Mouse (Mus musculus): ENCODE measurements around the gene Nr1i3. TPM values are rescaled to one million over a fixed set of nuclear protein-coding genes. Genes with fewer than 3 reads are reported as not detected.

Gene Nr1i3
- polyA plus RNA-seq, 1 experiment = not detected

GRCm38 (mm10) chr1:171223168-171223567 lies 9.4 kb downstream of the Nr1i3 start:
- no peaks in the 10 kb centered on the region for H3K9me3 ChIP-seq (ENCODE audit: control insufficient read depth, low read length)
- TF ChIP-seq TAL1 (IDR thresholded peaks at IDR 0.05; ENCODE audit: low read length) (no peak), GATA1 (IDR thresholded peaks at IDR 0.05; ENCODE audit: low read length) (no peak)
- peak overlapping the region; percentile 79 for H3K4me3 ChIP-seq (replicated peaks)
- H3K4me1 ChIP-seq (ENCODE audit: control insufficient read depth) = peaks cover 27% of the 10 kb centered on the region
- peaks cover 21% of the 10 kb centered on the region for H3K36me3 ChIP-seq (ENCODE audit: control insufficient read depth)
- no peaks in the 10 kb centered on the region; the same call in 1 of the 2 replicates for H3K27me3 ChIP-seq (ENCODE audit: control insufficient read depth)

GRCm38 (mm10) chr1:171223796-171224195 lies 10.0 kb downstream of the Nr1i3 start:
- Histone ChIP-seq H3K9me3 (ENCODE audit: control insufficient read depth, low read length) (no peaks in the 10 kb centered on the region), H3K4me3 (replicated peaks) (no peak overlapping the region), H3K27me3 (ENCODE audit: control insufficient read depth) (no peaks in the 10 kb centered on the region; the same call in 1 of the 2 replicates), H3K36me3 (ENCODE audit: control insufficient read depth) (peaks cover 17% of the 10 kb centered on the region), H3K4me1 (ENCODE audit: control insufficient read depth) (peaks cover 27% of the 10 kb centered on the region)
- no peak for TF ChIP-seq TAL1 (IDR thresholded peaks at IDR 0.05; ENCODE audit: low read length)
- TF ChIP-seq GATA1 (IDR thresholded peaks at IDR 0.05; ENCODE audit: low read length) = no peak

DNA sequence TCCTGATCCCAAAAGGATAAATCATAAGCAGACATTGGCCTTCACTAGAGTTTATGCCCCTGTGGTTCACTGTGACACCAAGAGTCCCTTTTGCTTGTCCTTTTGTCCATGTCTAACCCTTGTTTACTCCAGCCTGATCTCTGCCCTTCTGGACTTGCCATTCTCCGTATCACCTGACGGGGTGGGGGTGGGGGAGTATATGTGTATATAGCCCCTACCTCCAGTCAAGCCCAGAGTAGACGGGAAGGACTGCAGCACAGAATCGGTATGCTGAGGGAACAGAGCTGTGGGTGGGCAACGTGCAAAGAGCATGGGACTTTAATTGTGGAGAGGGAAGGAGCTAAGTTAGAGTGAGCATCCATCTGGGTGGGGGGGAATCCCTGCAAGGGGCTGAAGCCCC lies 11.1 kb downstream of the Nr1i3 start, which contains the start of gene Apoa2:
Apoa2 (plus strand) TSS at position 198 of the 400 bp plus-strand sequence.
- TF ChIP-seq TAL1 (IDR thresholded peaks at IDR 0.05; ENCODE audit: low read length) (no peak), GATA1 (IDR thresholded peaks at IDR 0.05; ENCODE audit: low read length) (no peak)
- Histone ChIP-seq H3K4me1 (ENCODE audit: control insufficient read depth) (peaks cover 27% of the 10 kb centered on the region), H3K4me3 (replicated peaks) (peak within 1 kb of the TSS; percentile 52), H3K9me3 (ENCODE audit: control insufficient read depth, low read length) (no peaks in the 10 kb centered on the region), H3K27me3 (ENCODE audit: control insufficient read depth) (no peaks in the 10 kb centered on the region; the same call in 1 of the 2 replicates), H3K36me3 (ENCODE audit: control insufficient read depth) (peaks cover 8% of the 10 kb centered on the region)

- Histone ChIP-seq H3K9me3 (ENCODE audit: control insufficient read depth, low read length) (no peaks in the 10 kb centered on the region), H3K4me1 (ENCODE audit: control insufficient read depth) (peaks cover 16% of the 10 kb centered on the region), H3K4me3 (replicated peaks) (no peak overlapping the region), H3K27me3 (ENCODE audit: control insufficient read depth) (no peaks in the 10 kb centered on the region; the same call in 1 of the 2 replicates), H3K36me3 (ENCODE audit: control insufficient read depth) (no peaks in the 10 kb centered on the region; the same call in 1 of the 2 replicates)
- TF ChIP-seq TAL1 (IDR thresholded peaks at IDR 0.05; ENCODE audit: low read length) (no peak), GATA1 (IDR thresholded peaks at IDR 0.05; ENCODE audit: low read length) (no peak)
These were observed 13.0 kb downstream of the Nr1i3 start for GRCm38 (mm10) chr1:171226780-171227179.

GRCm38 (mm10) chr1:171227879-171228278 lies 14.1 kb downstream of the Nr1i3 start:
- no peaks in the 10 kb centered on the region for H3K9me3 ChIP-seq (ENCODE audit: control insufficient read depth, low read length)
- no peaks in the 10 kb centered on the region; the same call in 1 of the 2 replicates for H3K36me3 ChIP-seq (ENCODE audit: control insufficient read depth)
- peaks cover 20% of the 10 kb centered on the region for H3K4me1 ChIP-seq (ENCODE audit: control insufficient read depth)
- TF ChIP-seq TAL1 (IDR thresholded peaks at IDR 0.05; ENCODE audit: low read length) = no peak
- no peak for TF ChIP-seq GATA1 (IDR thresholded peaks at IDR 0.05; ENCODE audit: low read length)
- no peaks in the 10 kb centered on the region; the same call in 1 of the 2 replicates for H3K27me3 ChIP-seq (ENCODE audit: control insufficient read depth)
- no peak overlapping the region for H3K4me3 ChIP-seq (replicated peaks)

- H3K4me1 ChIP-seq (ENCODE audit: control insufficient read depth) = peaks cover 30% of the 10 kb centered on the region
- TF ChIP-seq GATA1 (IDR thresholded peaks at IDR 0.05; ENCODE audit: low read length) (no peak), TAL1 (IDR thresholded peaks at IDR 0.05; ENCODE audit: low read length) (no peak)
- no peaks in the 10 kb centered on the region; the same call in 1 of the 2 replicates for H3K27me3 ChIP-seq (ENCODE audit: control insufficient read depth)
- H3K4me3 ChIP-seq (replicated peaks) = no peak overlapping the region
- H3K36me3 ChIP-seq (ENCODE audit: control insufficient read depth) = peaks cover 13% of the 10 kb centered on the region
- no peaks in the 10 kb centered on the region for H3K9me3 ChIP-seq (ENCODE audit: control insufficient read depth, low read length)
These were observed 16.0 kb downstream of the Nr1i3 start for GRCm38 (mm10) chr1:171229750-171230149.

DNA sequence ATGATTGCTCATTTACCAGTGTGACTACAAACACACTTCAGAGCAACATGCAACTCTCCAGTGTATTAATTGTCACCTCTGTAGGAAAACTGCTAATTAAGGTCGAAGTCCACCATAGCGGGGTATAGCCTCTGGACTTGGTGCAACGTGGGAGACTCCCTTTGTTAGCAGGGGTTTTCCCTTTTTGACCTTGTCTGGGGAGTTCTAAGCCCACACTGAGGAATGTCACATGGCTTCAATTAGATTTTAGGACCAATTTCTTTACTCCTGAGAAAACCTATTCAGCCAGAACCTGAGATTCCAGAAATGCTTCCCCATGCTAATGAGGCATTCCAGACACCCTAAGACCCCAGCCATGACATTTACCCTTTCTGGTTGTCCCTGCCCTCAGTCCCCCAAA lies 16.4 kb downstream of the Nr1i3 start:
- Histone ChIP-seq H3K9me3 (ENCODE audit: control insufficient read depth, low read length) (no peaks in the 10 kb centered on the region), H3K4me3 (replicated peaks) (no peak overlapping the region), H3K36me3 (ENCODE audit: control insufficient read depth) (peaks cover 17% of the 10 kb centered on the region), H3K4me1 (ENCODE audit: control insufficient read depth) (peaks cover 30% of the 10 kb centered on the region), H3K27me3 (ENCODE audit: control insufficient read depth) (no peaks in the 10 kb centered on the region; the same call in 1 of the 2 replicates)
- no peak for TF ChIP-seq GATA1 (IDR thresholded peaks at IDR 0.05; ENCODE audit: low read length)
- TF ChIP-seq TAL1 (IDR thresholded peaks at IDR 0.05; ENCODE audit: low read length) = no peak

DNA sequence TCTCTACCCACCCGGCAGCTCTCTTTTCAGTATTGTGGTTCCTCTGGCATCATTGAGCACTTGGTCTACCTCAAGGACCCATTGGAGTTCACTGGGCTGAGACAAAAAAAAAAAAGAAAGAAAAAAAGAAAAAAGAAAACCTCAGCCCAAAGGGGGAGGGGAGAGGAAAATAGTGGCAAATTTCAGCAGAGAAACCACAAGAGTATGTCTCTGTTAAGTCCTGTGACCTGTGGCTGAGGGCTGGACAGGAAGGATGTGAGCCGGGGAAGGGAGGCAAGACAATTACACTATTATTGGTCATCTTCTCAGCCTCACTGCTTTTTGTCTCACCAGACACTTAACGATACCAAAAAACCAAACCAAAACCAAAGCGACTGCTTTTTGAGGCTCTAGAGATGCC lies 18.1 kb downstream of the Nr1i3 start:
- Histone ChIP-seq H3K9me3 (ENCODE audit: control insufficient read depth, low read length) (no peaks in the 10 kb centered on the region), H3K4me3 (replicated peaks) (no peak overlapping the region), H3K27me3 (ENCODE audit: control insufficient read depth) (no peaks in the 10 kb centered on the region), H3K4me1 (ENCODE audit: control insufficient read depth) (peaks cover 30% of the 10 kb centered on the region), H3K36me3 (ENCODE audit: control insufficient read depth) (peaks cover 32% of the 10 kb centered on the region)
- TF ChIP-seq GATA1 (IDR thresholded peaks at IDR 0.05; ENCODE audit: low read length) (no peak), TAL1 (IDR thresholded peaks at IDR 0.05; ENCODE audit: low read length) (no peak)

DNA sequence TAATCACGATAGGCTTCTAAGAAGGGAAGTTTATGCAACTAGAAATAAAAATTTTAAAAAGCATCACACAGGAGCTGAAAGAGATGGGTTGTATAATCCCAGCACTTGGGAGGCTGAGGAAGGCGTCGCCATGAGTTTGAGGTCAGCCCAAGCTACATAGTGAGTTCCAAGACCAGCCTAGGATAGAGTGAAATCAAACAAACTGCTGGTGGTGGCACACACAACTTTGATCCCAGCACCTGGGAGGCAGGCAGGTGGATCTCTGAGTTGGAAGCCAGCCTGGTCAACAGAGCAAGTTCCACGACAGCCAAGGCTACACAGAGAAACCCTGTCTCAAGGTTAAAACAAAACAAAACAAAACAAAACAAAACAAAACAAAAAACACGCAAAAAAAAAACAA lies 18.6 kb downstream of the Nr1i3 start:
- Histone ChIP-seq H3K4me3 (replicated peaks) (no peak overlapping the region), H3K36me3 (ENCODE audit: control insufficient read depth) (peaks cover 37% of the 10 kb centered on the region), H3K9me3 (ENCODE audit: control insufficient read depth, low read length) (no peaks in the 10 kb centered on the region), H3K27me3 (ENCODE audit: control insufficient read depth) (no peaks in the 10 kb centered on the region), H3K4me1 (ENCODE audit: control insufficient read depth) (peaks cover 30% of the 10 kb centered on the region)
- TF ChIP-seq GATA1 (IDR thresholded peaks at IDR 0.05; ENCODE audit: low read length) (no peak), TAL1 (IDR thresholded peaks at IDR 0.05; ENCODE audit: low read length) (no peak)

All from erythroblast, embryonic 14.5 days (primary cell).